Mouse (Mus musculus) G1E (cell line): ENCODE results near the gene Zfp346. TPM values are rescaled to one million over a fixed set of nuclear protein-coding genes. Genes with fewer than 3 reads are reported as not detected.

Source experiments
- ATAC-seq: 2 replicates; pipeline ENCODE4 v1.8.0; 2016; ENCODE audit warnings: mild to moderate bottlenecking; ENCODE audit not compliant: insufficient number of reproducible peaks, poor library complexity, low FRiP score, severe bottlenecking; ENCODE audit errors: extremely low read depth
- DNase-seq: peaks from one replicate; pipeline ENCODE4 v3.0.0; 2012; ENCODE audit warnings: low spot score
- H3K27me3 ChIP-seq: 2 replicates; pipeline ENCODE4 v1.6.1; 2012; ENCODE audit warnings: mild to moderate bottlenecking, low read length, inconsistent platforms; ENCODE audit not compliant: insufficient read depth
- H3K36me3 ChIP-seq: replicated peaks from 2 replicates; pipeline ENCODE3; 2012; ENCODE audit warnings: mild to moderate bottlenecking, inconsistent platforms
- H3K4me1 ChIP-seq: 2 replicates; pipeline ENCODE4 v1.6.1; 2012; ENCODE audit warnings: low read depth, low read length, inconsistent platforms, mixed read lengths; ENCODE audit not compliant: insufficient read depth
- H3K4me3 ChIP-seq: 2 replicates; pipeline ENCODE4 v1.5.1; 2012; ENCODE audit warnings: low read depth, mild to moderate bottlenecking, inconsistent platforms, low read length, moderate library complexity, mixed read lengths
- H3K9me3 ChIP-seq: replicated peaks from 2 replicates; pipeline ENCODE4 v1.6.1; 2012; ENCODE audit warnings: inconsistent platforms
- CTCF ChIP-seq: IDR thresholded peaks from 2 replicates; pipeline ENCODE4 v1.5.1; 2012; ENCODE audit warnings: low read depth, low read length, inconsistent platforms, mixed read lengths
- GATA1 ChIP-seq: IDR thresholded peaks from 2 replicates; pipeline ENCODE4 v1.6.1; 2012; ENCODE audit warnings: borderline replicate concordance, low read length, inconsistent platforms, mixed read lengths
- GATA2 ChIP-seq: IDR thresholded peaks from 2 replicates; pipeline ENCODE4 v1.6.1; 2012; ENCODE audit warnings: low read depth, low read length, inconsistent platforms, borderline replicate concordance
- POLR2AphosphoS5 ChIP-seq: IDR thresholded peaks from 2 replicates; pipeline ENCODE4 v1.6.1; 2012; ENCODE audit warnings: low read depth, low read length, inconsistent platforms; ENCODE audit not compliant: insufficient replicate concordance
- TAL1 ChIP-seq: conservative IDR thresholded peaks from 2 replicates; pipeline ENCODE4 v1.6.1; 2012; ENCODE audit warnings: low read depth, low read length, inconsistent platforms, mixed read lengths
- polyA plus RNA-seq: library from polyadenylated mRNA; stranded (reverse); fragments of >175 nt; gene quantifications from 2 replicates; pipeline ENCODE4 v1.2.3, GENCODE M21; 2012
- total RNA-seq, 2 experiments: library from RNA; stranded (forward) in 1 of 2; stranded (reverse) in 1 of 2; fragments of 200-1000 nt in 1 of 2; fragments of >200 nt in 1 of 2; fragmentation: Nextera tagmentation in 1 of 2; gene quantifications; 2 replicates each; pipeline ENCODE4 v1.2.3; 2014 to 2017

The Zfp346 gene
- total and polyA plus RNA-seq, 3 experiments = 11.3 to 41.8 (median 15.7) TPM

- no peaks in the 10 kb centered on the region for H3K36me3 ChIP-seq
- no peak for ATAC-seq
- H3K4me1 ChIP-seq = peaks cover 18% of the 10 kb centered on the region
- no peaks in the 10 kb centered on the region; the same call in 1 of the 2 replicates for H3K9me3 ChIP-seq
- DNase-seq = peak; percentile 23
- H3K27me3 ChIP-seq = no peaks in the 10 kb centered on the region
- TF ChIP-seq GATA2 (no peak), POLR2AphosphoS5 (no peak), CTCF (no peak), TAL1 (no peak), GATA1 (no peak)
- H3K4me3 ChIP-seq = peak overlapping the region; percentile 84
Measured at GRCm38 (mm10) chr13:55099066-55099725, 5.9 kb upstream of the Zfp346 start.

GRCm38 (mm10) chr13:55099726-55100478, 5.2 kb upstream of the Zfp346 start, which contains the start of gene Uimc1:
Gene Uimc1 (minus strand): TSS chr13:55100300.
- Histone ChIP-seq H3K9me3 (no peaks in the 10 kb centered on the region; the same call in 1 of the 2 replicates), H3K27me3 (no peaks in the 10 kb centered on the region), H3K4me3 (peak within 1 kb of the TSS; percentile 84), H3K36me3 (no peaks in the 10 kb centered on the region), H3K4me1 (peaks cover 23% of the 10 kb centered on the region)
- peak; percentile 57 for ATAC-seq
- DNase-seq = peak; percentile 85
- no peak for TF ChIP-seq POLR2AphosphoS5
- TF ChIP-seq CTCF = no peak
- no peak for TF ChIP-seq GATA1
- TF ChIP-seq TAL1 = no peak
- TF ChIP-seq GATA2 = no peak

GRCm38 (mm10) chr13:55101627-55102026, 3.5 kb upstream of the Zfp346 start:
- no peak for DNase-seq
- H3K4me1 ChIP-seq = peaks cover 30% of the 10 kb centered on the region
- no peaks in the 10 kb centered on the region; the same call in 1 of the 2 replicates for H3K9me3 ChIP-seq
- no peak overlapping the region for H3K4me3 ChIP-seq
- no peak for TF ChIP-seq GATA2
- no peak for TF ChIP-seq POLR2AphosphoS5
- no peak for TF ChIP-seq CTCF
- TF ChIP-seq GATA1 = no peak
- TF ChIP-seq TAL1 = no peak
- no peak for ATAC-seq
- no peaks in the 10 kb centered on the region for H3K27me3 ChIP-seq
- H3K36me3 ChIP-seq = no peaks in the 10 kb centered on the region

GRCm38 (mm10) chr13:55102366-55102765, 2.7 kb upstream of the Zfp346 start:
- peaks cover 32% of the 10 kb centered on the region for H3K4me1 ChIP-seq

GRCm38 (mm10) chr13:55103351-55103750, 1.8 kb upstream of the Zfp346 start:
- peaks cover 37% of the 10 kb centered on the region for H3K4me1 ChIP-seq

More at GRCm38 (mm10) chr13:55102366-55102765, 2.7 kb upstream of the Zfp346 start:
- Histone ChIP-seq H3K27me3 (no peaks in the 10 kb centered on the region), H3K4me3 (no peak overlapping the region), H3K9me3 (no peaks in the 10 kb centered on the region; the same call in 1 of the 2 replicates), H3K36me3 (peaks cover 5% of the 10 kb centered on the region)
- DNase-seq (no peak), ATAC-seq (no peak)
- TF ChIP-seq CTCF (no peak), GATA1 (no peak), TAL1 (no peak), POLR2AphosphoS5 (no peak), GATA2 (no peak)

GRCm38 (mm10) chr13:55105953-55106691, 1.0 kb downstream of the Zfp346 start:
- ATAC-seq = no peak
- no peaks in the 10 kb centered on the region; the same call in 1 of the 2 replicates for H3K9me3 ChIP-seq
- no peak for TF ChIP-seq GATA2
- no peak for TF ChIP-seq GATA1
- TF ChIP-seq POLR2AphosphoS5 = no peak
- TF ChIP-seq TAL1 = no peak
- TF ChIP-seq CTCF = no peak
- no peaks in the 10 kb centered on the region for H3K27me3 ChIP-seq
- peaks cover 36% of the 10 kb centered on the region for H3K36me3 ChIP-seq
- peak overlapping the region; percentile 99 for H3K4me3 ChIP-seq
- H3K4me1 ChIP-seq = peaks cover 31% of the 10 kb centered on the region
- DNase-seq = peak; percentile 8

More at GRCm38 (mm10) chr13:55103351-55103750, 1.8 kb upstream of the Zfp346 start:
- no peaks in the 10 kb centered on the region; the same call in 1 of the 2 replicates for H3K9me3 ChIP-seq
- DNase-seq (no peak), ATAC-seq (no peak)
- TF ChIP-seq GATA2 (no peak), TAL1 (no peak), GATA1 (no peak), POLR2AphosphoS5 (no peak), CTCF (no peak)
- no peaks in the 10 kb centered on the region for H3K27me3 ChIP-seq
- H3K36me3 ChIP-seq = peaks cover 15% of the 10 kb centered on the region
- H3K4me3 ChIP-seq = no peak overlapping the region
